Mouse (Mus musculus): Measurements from ENCODE around the gene Icam4. TPM values are rescaled to one million over a fixed set of nuclear protein-coding genes. Genes with fewer than 3 reads are reported as not detected.

Gene Icam4
- polyA plus RNA-seq, 1 experiment = 0.73 TPM

DNA sequence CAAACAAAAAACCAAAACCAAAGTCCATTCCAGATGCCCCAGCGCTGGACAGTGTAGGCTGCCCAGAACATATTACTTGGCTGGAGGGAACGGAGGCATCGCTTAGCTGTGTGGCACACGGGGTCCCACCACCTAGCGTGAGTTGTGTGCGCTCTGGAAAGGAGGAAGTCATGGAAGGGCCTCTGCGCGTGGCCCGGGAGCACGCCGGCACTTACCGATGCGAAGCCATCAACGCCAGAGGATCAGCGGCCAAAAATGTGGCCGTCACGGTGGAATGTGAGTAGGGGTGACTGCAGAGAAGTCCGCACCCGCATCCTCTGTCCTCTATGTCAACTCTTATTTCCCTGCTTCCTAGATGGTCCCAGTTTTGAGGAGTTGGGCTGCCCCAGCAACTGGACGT lies 7.0 kb downstream of the Icam4 start:
- Histone ChIP-seq H3K79me2 (ENCODE audit: control insufficient read depth, insufficient read depth) (no peaks in the 10 kb centered on the region), H3K36me3 (ENCODE audit: control insufficient read depth, insufficient read depth) (no peaks in the 10 kb centered on the region), H3K4me2 (ENCODE audit: low read depth) (no peak overlapping the region), H3K4me3 (no peak overlapping the region), H3K27me3 (ENCODE audit: control insufficient read depth, insufficient read depth, insufficient read length) (peaks cover 40% of the 10 kb centered on the region), H3ac (ENCODE audit: control insufficient read depth, insufficient read length) (no peak overlapping the region)
- no peak for TF ChIP-seq MAX (IDR thresholded peaks at IDR 0.05; ENCODE audit: low read depth)
- TF ChIP-seq MYOD1 (IDR thresholded peaks at IDR 0.05; ENCODE audit: control insufficient read depth in 1 of 3, insufficient read length in 2 of 3, low read depth in 2 of 3) = no peak
- no peak for TF ChIP-seq POLR2AphosphoS2 (IDR thresholded peaks at IDR 0.05; ENCODE audit: insufficient read length, low read depth)

DNA sequence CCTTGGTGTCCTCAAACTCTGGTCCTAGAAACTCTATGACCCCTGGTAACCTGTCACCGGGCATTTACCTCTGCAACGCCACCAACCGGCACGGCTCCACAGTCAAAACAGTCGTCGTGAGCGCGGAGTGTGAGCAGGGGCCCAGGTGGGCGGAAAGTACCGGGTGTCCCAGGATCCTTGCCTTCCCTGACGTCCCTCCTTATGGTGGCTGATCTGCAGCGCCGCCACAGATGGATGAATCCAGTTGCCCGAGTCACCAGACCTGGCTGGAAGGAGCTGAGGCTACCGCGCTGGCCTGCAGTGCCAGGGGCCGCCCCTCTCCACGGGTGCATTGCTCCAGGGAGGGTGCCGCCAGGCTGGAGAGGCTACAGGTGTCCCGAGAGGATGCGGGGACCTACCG lies 7.5 kb downstream of the Icam4 start:
- Histone ChIP-seq H3K79me2 (ENCODE audit: control insufficient read depth, insufficient read depth) (no peaks in the 10 kb centered on the region), H3K4me2 (ENCODE audit: low read depth) (no peak overlapping the region), H3ac (ENCODE audit: control insufficient read depth, insufficient read length) (no peak overlapping the region), H3K36me3 (ENCODE audit: control insufficient read depth, insufficient read depth) (no peaks in the 10 kb centered on the region), H3K27me3 (ENCODE audit: control insufficient read depth, insufficient read depth, insufficient read length) (peaks cover 40% of the 10 kb centered on the region), H3K4me3 (no peak overlapping the region)
- TF ChIP-seq CEBPB (IDR thresholded peaks at IDR 0.05; ENCODE audit: insufficient read depth, poor library complexity, severe bottlenecking) (no peak), POLR2AphosphoS2 (IDR thresholded peaks at IDR 0.05; ENCODE audit: insufficient read length, low read depth) (no peak)

DNA sequence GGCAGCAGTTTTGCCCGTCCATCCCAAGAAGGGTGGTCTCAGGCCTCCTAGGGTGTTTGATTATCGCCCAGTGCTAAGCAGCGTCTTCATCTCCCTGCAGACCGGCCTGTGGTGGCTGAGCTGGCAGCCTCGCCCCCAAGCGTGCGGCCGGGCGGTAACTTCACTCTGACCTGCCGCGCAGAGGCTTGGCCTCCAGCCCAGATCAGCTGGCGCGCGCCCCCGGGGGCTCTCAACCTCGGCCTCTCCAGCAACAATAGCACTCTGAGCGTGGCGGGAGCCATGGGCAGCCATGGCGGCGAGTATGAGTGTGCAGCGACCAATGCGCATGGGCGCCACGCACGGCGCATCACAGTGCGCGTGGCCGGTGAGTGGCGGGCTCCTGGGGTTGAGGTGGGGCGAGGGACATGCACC lies 8.3 kb downstream of the Icam4 start:
- Histone ChIP-seq H3K27me3 (ENCODE audit: control insufficient read depth, insufficient read depth, insufficient read length) (peaks cover 40% of the 10 kb centered on the region), H3K79me2 (ENCODE audit: control insufficient read depth, insufficient read depth) (no peaks in the 10 kb centered on the region), H3ac (ENCODE audit: control insufficient read depth, insufficient read length) (no peak overlapping the region), H3K4me3 (no peak overlapping the region), H3K4me2 (ENCODE audit: low read depth) (no peak overlapping the region), H3K36me3 (ENCODE audit: control insufficient read depth, insufficient read depth) (no peaks in the 10 kb centered on the region)
- TF ChIP-seq TCF12 (IDR thresholded peaks at IDR 0.05; ENCODE audit: insufficient read depth, poor library complexity, severe bottlenecking) = no peak
- no peak for TF ChIP-seq USF1 (IDR thresholded peaks at IDR 0.05; ENCODE audit: low read depth)
- TF ChIP-seq MYOD1 (IDR thresholded peaks at IDR 0.05; ENCODE audit: control insufficient read depth in 1 of 3, insufficient read length in 2 of 3, low read depth in 2 of 3) = no peak
- TF ChIP-seq POLR2AphosphoS2 (IDR thresholded peaks at IDR 0.05; ENCODE audit: insufficient read length, low read depth) = no peak
- TF ChIP-seq TCF3 (IDR thresholded peaks at IDR 0.05; ENCODE audit: insufficient read length, low read depth) = no peak
- no peak for TF ChIP-seq SRF (IDR thresholded peaks at IDR 0.05; ENCODE audit: control insufficient read depth, insufficient read length, low read depth)
- TF ChIP-seq CEBPB (IDR thresholded peaks at IDR 0.05; ENCODE audit: insufficient read depth, poor library complexity, severe bottlenecking) = no peak
- no peak for TF ChIP-seq E2F4 (IDR thresholded peaks at IDR 0.05; ENCODE audit: insufficient read depth)
- TF ChIP-seq REST (IDR thresholded peaks at IDR 0.05; ENCODE audit: insufficient read depth, insufficient read length) = no peak

DNA sequence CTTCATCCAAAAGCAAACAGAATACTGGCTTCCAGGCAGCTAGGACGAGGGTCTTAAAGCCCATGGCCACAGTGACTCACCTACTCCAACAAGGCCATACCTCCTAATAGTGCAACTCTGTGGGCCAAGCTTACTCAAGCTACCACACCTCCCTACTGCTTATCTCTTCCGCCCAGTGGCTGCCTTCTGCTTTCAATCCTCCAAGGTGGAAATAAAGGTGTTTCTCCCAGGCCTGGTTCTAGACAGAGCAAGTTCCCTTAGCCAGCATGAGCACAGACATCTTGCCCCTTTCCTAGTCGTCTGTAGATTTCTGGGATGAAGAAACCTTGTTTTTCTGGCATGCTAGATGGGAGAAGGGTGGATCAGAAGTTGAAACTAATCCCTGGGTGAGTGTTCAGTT lies 10.6 kb downstream of the Icam4 start:
- Histone ChIP-seq H3K79me2 (ENCODE audit: control insufficient read depth, insufficient read depth) (no peaks in the 10 kb centered on the region), H3K27me3 (ENCODE audit: control insufficient read depth, insufficient read depth, insufficient read length) (peaks cover 36% of the 10 kb centered on the region), H3ac (ENCODE audit: control insufficient read depth, insufficient read length) (no peak overlapping the region), H3K4me2 (ENCODE audit: low read depth) (no peak overlapping the region), H3K36me3 (ENCODE audit: control insufficient read depth, insufficient read depth) (no peaks in the 10 kb centered on the region), H3K4me3 (no peak overlapping the region)
- no peak for TF ChIP-seq CEBPB (IDR thresholded peaks at IDR 0.05; ENCODE audit: insufficient read depth, poor library complexity, severe bottlenecking)
- no peak for TF ChIP-seq POLR2AphosphoS2 (IDR thresholded peaks at IDR 0.05; ENCODE audit: insufficient read length, low read depth)
- no peak for TF ChIP-seq SRF (IDR thresholded peaks at IDR 0.05; ENCODE audit: control insufficient read depth, insufficient read length, low read depth)
- TF ChIP-seq MYOD1 (IDR thresholded peaks at IDR 0.05; ENCODE audit: control insufficient read depth in 1 of 3, insufficient read length in 2 of 3, low read depth in 2 of 3) = no peak
- TF ChIP-seq USF1 (IDR thresholded peaks at IDR 0.05; ENCODE audit: low read depth) = no peak
- TF ChIP-seq TCF12 (IDR thresholded peaks at IDR 0.05; ENCODE audit: insufficient read depth, poor library complexity, severe bottlenecking) = no peak
- no peak for TF ChIP-seq E2F4 (IDR thresholded peaks at IDR 0.05; ENCODE audit: insufficient read depth)
- TF ChIP-seq REST (IDR thresholded peaks at IDR 0.05; ENCODE audit: insufficient read depth, insufficient read length) = no peak
- TF ChIP-seq MYOG (IDR thresholded peaks at IDR 0.05; ENCODE audit: control insufficient read depth in 1 of 3, insufficient read depth in 1 of 3, insufficient read length in 2 of 3, low read depth in 2 of 3) = no peak
- no peak for TF ChIP-seq POLR2A (IDR thresholded peaks at IDR 0.05; ENCODE audit: insufficient read length, low read depth)
- TF ChIP-seq MAX (IDR thresholded peaks at IDR 0.05; ENCODE audit: low read depth) = no peak
- TF ChIP-seq TCF3 (IDR thresholded peaks at IDR 0.05; ENCODE audit: insufficient read length, low read depth) = no peak

DNA sequence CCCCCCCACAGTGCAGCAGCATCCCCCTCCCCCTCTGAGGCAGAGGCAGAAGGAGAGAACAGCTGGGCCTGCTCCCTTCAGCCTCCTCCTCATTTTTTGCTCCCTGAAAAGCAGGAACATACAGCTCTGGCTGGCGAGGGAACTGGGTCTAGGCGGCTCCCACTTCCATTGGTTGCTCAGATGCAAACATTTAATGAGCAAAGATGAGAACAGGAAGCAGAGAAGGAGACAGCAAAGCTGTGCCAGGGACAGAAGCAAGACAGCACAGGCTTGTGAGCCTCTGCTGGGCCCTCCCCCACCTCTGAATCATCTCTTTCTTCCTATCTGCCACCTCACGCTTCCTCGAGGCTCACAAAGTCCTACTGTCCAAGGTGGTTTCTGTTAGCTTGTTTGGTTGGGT lies 12.1 kb downstream of the Icam4 start:
- no peak for TF ChIP-seq POLR2A (IDR thresholded peaks at IDR 0.05; ENCODE audit: insufficient read length, low read depth)
- TF ChIP-seq MAX (IDR thresholded peaks at IDR 0.05; ENCODE audit: low read depth) = no peak
- TF ChIP-seq REST (IDR thresholded peaks at IDR 0.05; ENCODE audit: insufficient read depth, insufficient read length) = no peak
- no peak for TF ChIP-seq MYOG (IDR thresholded peaks at IDR 0.05; ENCODE audit: control insufficient read depth in 1 of 3, insufficient read depth in 1 of 3, insufficient read length in 2 of 3, low read depth in 2 of 3)
- no peak for TF ChIP-seq MYOD1 (IDR thresholded peaks at IDR 0.05; ENCODE audit: control insufficient read depth in 1 of 3, insufficient read length in 2 of 3, low read depth in 2 of 3)
- Histone ChIP-seq H3K79me2 (ENCODE audit: control insufficient read depth, insufficient read depth) (no peaks in the 10 kb centered on the region), H3K4me3 (no peak overlapping the region), H3K36me3 (ENCODE audit: control insufficient read depth, insufficient read depth) (no peaks in the 10 kb centered on the region), H3K27me3 (ENCODE audit: control insufficient read depth, insufficient read depth, insufficient read length) (peaks cover 23% of the 10 kb centered on the region), H3K4me2 (ENCODE audit: low read depth) (no peak overlapping the region), H3ac (ENCODE audit: control insufficient read depth, insufficient read length) (no peak overlapping the region)

Data from myocyte (in vitro differentiated cells).